Mouse (Mus musculus): ENCODE data around the gene Cdc14a. TPM values are rescaled to one million over a fixed set of nuclear protein-coding genes. Genes with fewer than 3 reads are reported as not detected.
A peak's percentile ranks its signal among the peaks of the same experiment; 100 is the strongest.

Cdc14a gene
- polyA plus RNA-seq, 1 experiment from 2014 or later: 16.0 TPM

DNA sequence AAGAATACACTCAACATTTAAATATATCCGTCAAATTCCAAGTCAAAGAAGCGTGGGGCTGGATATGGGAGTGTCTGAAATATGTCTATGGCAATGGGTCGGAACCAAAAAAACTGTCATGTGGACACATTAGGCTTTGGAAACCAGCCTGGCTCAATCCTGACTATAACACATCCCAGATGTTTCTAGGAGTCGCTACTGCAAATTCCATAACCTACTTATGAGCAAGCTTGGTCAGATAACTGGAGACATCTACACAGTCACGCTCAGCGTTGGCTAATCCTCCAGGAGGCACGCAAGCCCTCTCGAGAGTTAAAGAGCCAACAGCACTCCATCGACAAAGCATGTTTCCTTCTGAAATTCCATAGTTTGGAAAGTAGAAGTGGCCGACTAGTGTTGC is 125.1 kb downstream of the Cdc14a start:
- ATAC-seq (ENCODE audit: insufficient number of reproducible peaks, insufficient read depth, low FRiP score, low TSS enrichment, low read depth): no peak
- H3K4me1 ChIP-seq (replicated peaks): no peaks in the 10 kb centered on the region
- no peak overlapping the region for H3K4me2 ChIP-seq
- 87% methylated on average over 10 of the region's 10 CpGs for WGBS
- H3K27ac ChIP-seq: no peak overlapping the region
- peaks cover 54% of the 10 kb centered on the region for H3K36me3 ChIP-seq
- no peak overlapping the region for H3K9ac ChIP-seq (replicated peaks)
- no peak overlapping the region for H3K4me3 ChIP-seq (replicated peaks)
- H3K9me3 ChIP-seq: no peaks in the 10 kb centered on the region
- H3K27me3 ChIP-seq: no peaks in the 10 kb centered on the region

DNA sequence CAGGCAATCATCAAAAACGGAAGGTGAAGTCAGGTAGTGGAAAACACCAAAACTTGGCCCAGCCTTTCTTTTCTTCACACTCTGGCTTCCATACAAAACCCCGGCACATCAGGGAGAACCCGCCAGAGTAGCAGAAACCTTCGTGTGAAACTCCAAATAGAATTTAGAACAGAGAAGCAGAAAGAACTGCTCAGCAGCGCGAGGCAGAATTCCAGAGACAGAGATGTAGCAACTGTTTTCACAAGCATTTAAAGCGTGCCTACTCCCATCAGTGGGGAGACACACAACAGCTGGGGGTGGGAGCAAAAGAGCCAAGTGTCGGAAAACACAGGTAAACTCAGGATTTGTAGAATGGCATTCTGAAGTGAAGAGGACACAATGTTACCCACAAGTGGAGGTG is 125.8 kb downstream of the Cdc14a start:
- Histone ChIP-seq H3K4me2 (no peak overlapping the region), H3K27me3 (no peaks in the 10 kb centered on the region), H3K4me1 (replicated peaks) (no peaks in the 10 kb centered on the region), H3K9me3 (no peaks in the 10 kb centered on the region), H3K9ac (replicated peaks) (no peak overlapping the region), H3K4me3 (replicated peaks) (no peak overlapping the region), H3K36me3 (peaks cover 55% of the 10 kb centered on the region), H3K27ac (no peak overlapping the region)
- WGBS: 91% methylated on average over 8 of the region's 8 CpGs
- ATAC-seq (ENCODE audit: insufficient number of reproducible peaks, insufficient read depth, low FRiP score, low TSS enrichment, low read depth): no peak

DNA sequence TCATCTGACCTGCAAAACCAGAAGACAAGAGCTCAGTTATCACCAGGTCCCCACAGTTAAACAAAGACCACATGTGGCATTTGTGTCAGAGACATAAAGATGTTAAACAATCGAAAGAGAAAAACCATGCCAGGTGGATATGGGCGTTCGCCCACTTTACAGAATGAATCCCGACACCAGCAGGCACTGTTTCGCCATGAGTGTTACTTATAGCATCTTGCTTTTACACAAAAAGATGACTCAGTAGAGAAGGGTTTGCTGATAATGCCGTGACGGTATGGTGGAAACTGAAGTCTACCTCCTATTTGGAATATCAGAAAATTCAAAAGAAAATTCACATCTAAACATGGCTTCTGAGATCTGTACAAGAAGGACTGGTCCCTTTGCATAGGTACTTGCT is 126.7 kb downstream of the Cdc14a start:
- Histone ChIP-seq H3K9me3 (no peaks in the 10 kb centered on the region), H3K4me1 (replicated peaks) (no peaks in the 10 kb centered on the region), H3K4me2 (no peak overlapping the region), H3K9ac (replicated peaks) (no peak overlapping the region), H3K4me3 (replicated peaks) (no peak overlapping the region), H3K27ac (no peak overlapping the region), H3K36me3 (peaks cover 56% of the 10 kb centered on the region), H3K27me3 (no peaks in the 10 kb centered on the region)
- WGBS: 96% methylated on average over 7 of the region's 7 CpGs
- ATAC-seq (ENCODE audit: insufficient number of reproducible peaks, insufficient read depth, low FRiP score, low TSS enrichment, low read depth): no peak

DNA sequence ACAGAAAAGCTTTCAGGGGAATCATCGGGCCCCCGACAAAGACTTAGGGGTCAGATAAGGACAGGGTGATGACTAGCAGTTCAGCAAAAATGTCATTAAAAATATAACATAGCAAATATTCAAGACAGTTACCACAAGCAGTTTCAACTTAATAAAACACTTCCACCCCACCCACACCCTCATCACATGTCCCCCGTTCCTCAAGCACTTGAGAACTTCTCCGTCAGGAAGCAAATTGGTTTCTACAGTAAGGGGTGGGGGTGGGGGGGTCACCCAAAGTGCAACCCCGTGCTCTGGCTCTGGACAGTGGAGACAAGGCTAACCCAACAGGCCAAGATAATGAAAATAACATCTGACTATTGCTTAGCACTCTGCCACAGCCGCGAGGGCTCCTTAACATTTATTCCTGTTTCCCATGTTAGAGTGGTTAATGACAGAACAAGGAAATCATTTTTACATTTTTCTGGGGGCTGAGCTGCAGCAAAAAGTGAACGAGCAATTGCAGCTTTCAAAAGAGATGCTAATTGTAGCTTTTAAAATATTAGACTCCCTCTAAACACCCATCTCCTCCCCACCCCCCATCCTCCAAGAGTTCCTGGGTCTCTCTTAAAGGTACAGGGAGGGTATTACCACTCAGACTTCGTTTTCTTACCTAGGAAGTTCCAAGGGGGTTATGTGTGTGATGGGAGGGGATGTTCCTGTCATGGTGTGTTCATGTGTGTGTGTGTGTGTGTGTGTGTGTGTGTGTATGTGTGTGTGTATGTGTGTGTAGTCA is 133.6 kb downstream of the Cdc14a start:
- ATAC-seq (ENCODE audit: insufficient number of reproducible peaks, insufficient read depth, low FRiP score, low TSS enrichment, low read depth): no peak
- H3K27ac ChIP-seq: no peak overlapping the region
- H3K9me3 ChIP-seq: no peaks in the 10 kb centered on the region
- H3K4me3 ChIP-seq (replicated peaks): no peak overlapping the region
- no peaks in the 10 kb centered on the region for H3K27me3 ChIP-seq
- H3K4me1 ChIP-seq (replicated peaks): no peaks in the 10 kb centered on the region
- no peak overlapping the region for H3K4me2 ChIP-seq
- WGBS: 81% methylated on average over 9 of the region's 9 CpGs
- peaks cover 57% of the 10 kb centered on the region for H3K36me3 ChIP-seq
- H3K9ac ChIP-seq (replicated peaks): no peak overlapping the region

DNA sequence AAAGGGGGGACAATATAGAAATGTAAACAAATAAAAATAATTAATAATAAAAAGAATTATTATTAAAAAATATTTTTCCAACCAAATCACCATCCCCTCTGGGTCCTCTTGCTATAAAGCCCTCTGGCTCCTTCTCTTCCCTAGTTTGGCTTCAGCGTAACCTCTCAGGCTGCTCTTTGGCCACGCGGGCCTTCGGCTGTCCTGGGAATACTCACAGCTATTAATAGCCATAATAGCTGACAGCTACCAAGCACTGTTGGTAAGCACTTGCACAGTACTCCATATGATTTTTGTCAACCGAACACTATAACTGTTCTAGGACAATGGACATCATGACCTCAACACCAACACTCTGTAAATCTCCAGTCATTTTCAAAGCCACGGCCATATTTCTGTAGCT is 135.0 kb downstream of the Cdc14a start:
- Histone ChIP-seq H3K27me3 (no peaks in the 10 kb centered on the region), H3K9me3 (no peaks in the 10 kb centered on the region), H3K4me2 (no peak overlapping the region), H3K4me3 (replicated peaks) (no peak overlapping the region), H3K36me3 (peaks cover 51% of the 10 kb centered on the region), H3K27ac (no peak overlapping the region), H3K4me1 (replicated peaks) (no peaks in the 10 kb centered on the region), H3K9ac (replicated peaks) (no peak overlapping the region)
- no peak for ATAC-seq (ENCODE audit: insufficient number of reproducible peaks, insufficient read depth, low FRiP score, low TSS enrichment, low read depth)
- 91% methylated on average over 6 of the region's 6 CpGs for WGBS

DNA sequence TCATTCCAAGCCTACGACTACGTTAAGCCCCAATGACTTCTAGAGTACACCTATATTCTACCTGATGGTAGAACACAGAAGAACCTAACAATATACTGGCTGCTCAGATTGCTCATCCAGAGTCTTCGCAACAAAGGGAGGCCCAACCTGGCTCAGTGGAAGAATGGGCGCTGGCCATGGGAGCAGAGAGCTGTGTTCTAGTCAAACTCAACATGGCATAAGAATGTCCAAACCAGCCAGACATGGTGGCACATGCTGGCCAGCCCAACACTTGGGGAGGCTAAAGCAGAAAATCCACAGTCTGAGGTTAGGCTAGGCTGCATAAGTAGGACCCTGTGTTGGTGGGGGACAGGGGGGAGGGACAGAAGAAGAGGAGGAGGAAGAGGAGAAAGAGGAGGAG is 139.1 kb downstream of the Cdc14a start:
- H3K4me3 ChIP-seq (replicated peaks): no peak overlapping the region
- no peak overlapping the region for H3K27ac ChIP-seq
- no peak overlapping the region for H3K9ac ChIP-seq (replicated peaks)
- ATAC-seq (ENCODE audit: insufficient number of reproducible peaks, insufficient read depth, low FRiP score, low TSS enrichment, low read depth): no peak
- H3K36me3 ChIP-seq: peaks cover 31% of the 10 kb centered on the region
- no peak overlapping the region for H3K4me2 ChIP-seq
- H3K9me3 ChIP-seq: no peaks in the 10 kb centered on the region
- 92% methylated on average over 4 of the region's 4 CpGs for WGBS
- H3K27me3 ChIP-seq: no peaks in the 10 kb centered on the region
- H3K4me1 ChIP-seq (replicated peaks): no peaks in the 10 kb centered on the region

DNA sequence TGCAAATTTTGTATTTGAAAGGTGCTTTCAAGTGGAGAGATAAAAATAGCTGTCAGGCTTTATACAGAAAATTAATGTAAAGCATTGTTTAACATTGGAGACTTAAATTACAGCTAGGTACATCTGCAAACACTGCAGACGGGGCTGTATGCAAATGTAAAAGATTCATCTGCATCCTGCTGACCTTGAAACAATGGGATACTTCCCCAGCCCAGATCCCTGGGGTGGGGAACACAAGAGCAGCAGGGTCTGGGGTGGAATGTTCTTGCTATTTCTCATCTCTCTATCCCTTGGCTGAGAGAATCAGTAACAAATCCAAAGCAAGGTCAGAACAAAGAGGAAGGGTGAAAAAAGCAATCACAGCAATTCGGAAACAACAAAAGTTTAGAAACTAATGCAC is 139.8 kb downstream of the Cdc14a start:
- H3K4me2 ChIP-seq: no peak overlapping the region
- WGBS: 68% methylated on average over 2 of the region's 2 CpGs
- peaks cover 25% of the 10 kb centered on the region; the same call in 1 of the 2 replicates for H3K36me3 ChIP-seq

DNA sequence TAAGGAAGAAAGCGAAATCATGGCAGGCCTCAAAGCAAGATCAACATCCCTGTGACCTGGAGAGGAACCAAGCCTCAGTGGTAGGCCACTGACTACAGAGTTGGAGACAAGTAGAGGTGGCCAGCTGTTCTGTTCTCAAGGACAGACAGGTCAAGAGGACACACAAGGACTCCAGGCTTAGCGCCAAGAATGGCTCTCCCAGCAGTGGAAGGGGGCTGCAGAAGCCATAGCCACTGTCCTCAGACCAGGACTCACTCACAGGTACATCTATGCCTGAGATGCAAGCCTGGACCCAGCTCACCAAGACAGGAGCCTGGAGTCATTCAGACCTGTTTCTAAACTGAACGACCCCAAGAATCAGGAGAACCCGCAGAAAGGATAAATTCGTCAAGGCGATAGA is 142.2 kb downstream of the Cdc14a start:
- H3K9me3 ChIP-seq: no peaks in the 10 kb centered on the region
- H3K27ac ChIP-seq: no peak overlapping the region
- H3K36me3 ChIP-seq: peaks cover 22% of the 10 kb centered on the region
- H3K4me3 ChIP-seq (replicated peaks): no peak overlapping the region
- 94% methylated on average over 6 of the region's 6 CpGs for WGBS
- ATAC-seq (ENCODE audit: insufficient number of reproducible peaks, insufficient read depth, low FRiP score, low TSS enrichment, low read depth): no peak
- H3K4me2 ChIP-seq: no peak overlapping the region
- H3K4me1 ChIP-seq (replicated peaks): no peaks in the 10 kb centered on the region
- no peaks in the 10 kb centered on the region for H3K27me3 ChIP-seq
- no peak overlapping the region for H3K9ac ChIP-seq (replicated peaks)

More for the DNA sequence above, 139.8 kb downstream of the Cdc14a start:
- ATAC-seq (ENCODE audit: insufficient number of reproducible peaks, insufficient read depth, low FRiP score, low TSS enrichment, low read depth): no peak
- Histone ChIP-seq H3K9ac (replicated peaks) (no peak overlapping the region), H3K4me1 (replicated peaks) (no peaks in the 10 kb centered on the region), H3K27ac (no peak overlapping the region), H3K9me3 (no peaks in the 10 kb centered on the region), H3K4me3 (replicated peaks) (no peak overlapping the region), H3K27me3 (no peaks in the 10 kb centered on the region)

DNA sequence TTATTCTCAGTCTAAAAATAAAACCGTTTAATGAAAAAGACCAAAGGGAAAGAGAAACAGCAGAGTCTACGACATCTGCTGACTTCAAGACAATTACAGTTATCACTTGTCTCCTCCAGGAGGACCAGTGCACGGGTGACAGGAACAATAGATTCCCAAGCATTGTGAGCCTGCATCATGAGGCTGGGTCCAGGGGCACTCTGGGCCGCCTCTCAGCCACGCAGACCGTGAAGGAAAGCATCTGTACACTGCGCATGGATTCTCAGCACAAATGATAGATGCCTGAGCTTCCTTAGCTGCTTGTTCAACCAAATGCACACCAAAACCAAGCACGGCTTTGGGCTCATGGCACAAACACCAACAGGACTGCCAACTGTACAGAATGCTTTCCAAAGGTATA is 146.7 kb downstream of the Cdc14a start:
- Histone ChIP-seq H3K9ac (replicated peaks) (no peak overlapping the region), H3K4me2 (no peak overlapping the region), H3K4me1 (replicated peaks) (0 out of 2 replicates have a peak, but pooled peaks cover 2% of the 10 kb centered on the region), H3K36me3 (peaks cover 22% of the 10 kb centered on the region), H3K4me3 (replicated peaks) (no peak overlapping the region), H3K27me3 (no peaks in the 10 kb centered on the region), H3K27ac (no peak overlapping the region), H3K9me3 (no peaks in the 10 kb centered on the region)
- 88% methylated on average over 8 of the region's 8 CpGs for WGBS
- no peak for ATAC-seq (ENCODE audit: insufficient number of reproducible peaks, insufficient read depth, low FRiP score, low TSS enrichment, low read depth)

DNA sequence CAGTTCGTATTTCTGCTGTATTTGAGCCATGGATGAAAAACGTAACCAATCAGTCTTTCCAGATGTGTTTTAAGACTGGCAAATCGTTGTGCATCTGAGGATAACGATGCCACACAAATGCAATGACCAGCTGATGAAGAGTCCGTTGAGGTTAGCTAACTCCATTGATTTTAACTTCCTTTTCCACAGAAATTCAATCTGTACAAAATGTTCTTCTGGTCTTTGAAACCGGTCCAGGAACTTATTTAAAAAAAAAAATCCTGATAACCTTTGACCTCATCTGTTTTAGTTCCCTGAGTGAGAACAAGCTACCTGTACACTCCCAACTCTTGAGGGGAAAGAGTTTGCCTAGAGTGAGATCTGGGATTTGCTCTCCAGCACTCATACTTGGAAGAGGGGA is 152.2 kb downstream of the Cdc14a start:
- 0 out of 2 replicates have a peak, but pooled peaks cover 2% of the 10 kb centered on the region for H3K4me1 ChIP-seq (replicated peaks)
- no peak overlapping the region for H3K4me3 ChIP-seq (replicated peaks)
- H3K9me3 ChIP-seq: no peaks in the 10 kb centered on the region
- no peak overlapping the region for H3K27ac ChIP-seq
- no peaks in the 10 kb centered on the region for H3K27me3 ChIP-seq
- no peak overlapping the region for H3K4me2 ChIP-seq
- peaks cover 8% of the 10 kb centered on the region; the same call in 1 of the 2 replicates for H3K36me3 ChIP-seq
- H3K9ac ChIP-seq (replicated peaks): no peak overlapping the region
- 74% methylated on average over 6 of the region's 6 CpGs for WGBS
- no peak for ATAC-seq (ENCODE audit: insufficient number of reproducible peaks, insufficient read depth, low FRiP score, low TSS enrichment, low read depth)

DNA sequence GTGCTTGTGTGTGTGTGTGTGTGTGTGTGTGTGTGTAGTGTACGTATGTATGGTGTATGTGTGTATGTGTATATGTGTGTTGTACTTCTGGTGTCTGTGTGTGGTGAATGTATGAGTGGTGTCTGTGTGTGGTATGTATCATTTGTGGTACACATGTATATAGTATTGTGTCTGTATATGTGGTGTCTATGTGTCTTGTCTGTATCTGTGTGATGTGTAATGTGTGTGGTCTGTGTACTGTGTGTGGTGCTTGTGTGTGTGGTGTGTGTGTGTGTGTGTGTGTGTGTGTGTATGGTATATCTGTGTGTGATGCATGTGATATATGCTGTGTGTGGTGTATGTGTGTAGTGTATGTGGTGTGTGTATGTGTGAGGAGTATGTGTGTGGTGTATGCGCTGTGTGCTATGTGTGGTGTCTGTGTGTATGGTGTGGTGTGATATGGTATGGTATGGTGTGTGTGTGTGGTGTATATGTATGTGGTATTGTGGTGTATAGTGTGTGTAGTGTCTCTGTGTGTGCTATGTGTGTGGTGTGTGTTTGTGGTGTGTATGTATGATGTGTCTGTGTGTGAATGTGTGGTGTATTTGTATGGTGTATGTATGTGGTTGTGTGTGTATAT is 156.7 kb downstream of the Cdc14a start:
- no peaks in the 10 kb centered on the region for H3K9me3 ChIP-seq
- peaks cover 3% of the 10 kb centered on the region; the same call in 1 of the 2 replicates for H3K36me3 ChIP-seq
- no peak overlapping the region for H3K4me2 ChIP-seq
- ATAC-seq (ENCODE audit: insufficient number of reproducible peaks, insufficient read depth, low FRiP score, low TSS enrichment, low read depth): peak; percentile 56; the same call in 1 of the 2 replicates
- no peaks in the 10 kb centered on the region for H3K4me1 ChIP-seq (replicated peaks)
- no peak overlapping the region for H3K9ac ChIP-seq (replicated peaks)
- H3K27ac ChIP-seq: no peak overlapping the region
- 90% methylated on average over 2 of the region's 2 CpGs for WGBS
- no peaks in the 10 kb centered on the region for H3K27me3 ChIP-seq
- no peak overlapping the region for H3K4me3 ChIP-seq (replicated peaks)

All from limb, embryonic 12.5 days (tissue).